15 mouse cellular contexts compared by ENCODE assay signal in genomic region chr10:99062546-99062945, GRCm38 (mm10). TPM values are rescaled to one million over a fixed set of nuclear protein-coding genes. Genes with fewer than 3 reads are reported as not detected.
DNase-seq lines count a peak whose midpoint lies in the region; ATAC-seq and TF ChIP-seq lines count a peak whose summit lies in the region.
"Had no signal": no experiment of that assay in that cellular context is flagged by ENCODE, and none has a peak within 500 bp of the region (broad histone marks: within the 10 kb centered on the region; RNA-seq: fewer than 3 reads in every experiment).

No protein-coding gene starts in this region.

- intact Hi-C loops in left cerebral cortex, postnatal 4 days (cut with DNase I) = no loop called here

- no peak for TF ChIP-seq CTCF in embryonic fibroblast, embryonic 13.5 days (IDR thresholded peaks at IDR 0.05; ENCODE audit: borderline replicate concordance, insufficient read depth, low read length)

- H3K4me2 ChIP-seq in midbrain, embryonic 11.5 days = no peak overlapping the region
- no peak overlapping the region for H3K4me2 ChIP-seq in midbrain, embryonic 15.5 days
- H3K4me2 ChIP-seq: embryonic facial prominence, embryonic 15.5 days; forebrain, embryonic 13.5 days had no signal

- H3K4me3 ChIP-seq in midbrain, embryonic 11.5 days (ENCODE audit: low read depth, low read length) = no peak overlapping the region
- H3K4me3 ChIP-seq in midbrain, embryonic 15.5 days = no peak overlapping the region
- H3K4me3 ChIP-seq in embryonic fibroblast, embryonic 13.5 days (ENCODE audit: insufficient read depth, low read length) = no peak overlapping the region
- H3K4me3 ChIP-seq: embryonic facial prominence, embryonic 15.5 days; forebrain, embryonic 13.5 days had no signal

- H3K36me3 ChIP-seq in midbrain, embryonic 11.5 days (ENCODE audit: control insufficient read depth, insufficient read depth, low read length) = no peaks in the 10 kb centered on the region
- no peaks in the 10 kb centered on the region for H3K36me3 ChIP-seq in midbrain, embryonic 15.5 days (replicated peaks)
- H3K36me3 ChIP-seq: embryonic facial prominence, embryonic 15.5 days; G1E had no signal

- TF ChIP-seq POLR2A in embryonic fibroblast, embryonic 13.5 days (IDR thresholded peaks at IDR 0.05; ENCODE audit: low read depth, low read length) = no peak

- no peaks in the 10 kb centered on the region for H3K27me3 ChIP-seq in midbrain, embryonic 11.5 days (ENCODE audit: control insufficient read depth, insufficient read depth, low read length)
- no peaks in the 10 kb centered on the region for H3K27me3 ChIP-seq in midbrain, embryonic 15.5 days (replicated peaks)
- H3K27me3 ChIP-seq: embryonic facial prominence, embryonic 15.5 days; forebrain, embryonic 13.5 days had no signal

- H3K9ac ChIP-seq in midbrain, embryonic 11.5 days (ENCODE audit: low read length) = no peak overlapping the region
- H3K9ac ChIP-seq in midbrain, embryonic 15.5 days = no peak overlapping the region
- H3K9ac ChIP-seq: embryonic facial prominence, embryonic 15.5 days; forebrain, embryonic 13.5 days had no signal

- peak; percentile 57 for DNase-seq in midbrain, embryonic 11.5 days (ENCODE audit: low spot score, missing footprints)
- DNase-seq in cerebellum, adult 11-12 months = peak; percentile 54
- DNase-seq in thymus, postnatal 10 days (ENCODE audit: low spot score in 2 of 2) = no peak
- DNase-seq in left cerebral cortex, postnatal 4 days = no peak
- DNase-seq: adrenal gland, postnatal 36 days; embryo, embryonic 11 days; lung, adult 18-20 months; right cerebral cortex, postnatal 25 days had no signal

- no peaks in the 10 kb centered on the region for H3K4me1 ChIP-seq in midbrain, embryonic 11.5 days (ENCODE audit: control insufficient read depth, insufficient read depth, low read length)
- no peaks in the 10 kb centered on the region for H3K4me1 ChIP-seq in midbrain, embryonic 15.5 days
- H3K4me1 ChIP-seq in embryonic fibroblast, embryonic 13.5 days (ENCODE audit: control insufficient read depth, insufficient read depth, low read length) = no peaks in the 10 kb centered on the region
- H3K4me1 ChIP-seq: embryonic facial prominence, embryonic 15.5 days; forebrain, embryonic 13.5 days had no signal

- no peak for ATAC-seq in midbrain, embryonic 11.5 days (ENCODE audit: low FRiP score)
- ATAC-seq in midbrain, embryonic 15.5 days (replicated peaks) = no peak
- ATAC-seq in inflammation-experienced regulatory T-cells, adult 6 months = no peak
- ATAC-seq: CD4-positive, CD25-positive, alpha-beta regulatory T cell, adult 4 months; forebrain, embryonic 13.5 days had no signal

- H3K9me3 ChIP-seq in midbrain, embryonic 11.5 days (ENCODE audit: control insufficient read depth, low read length) = no peaks in the 10 kb centered on the region
- no peaks in the 10 kb centered on the region for H3K9me3 ChIP-seq in midbrain, embryonic 15.5 days
- H3K9me3 ChIP-seq: embryonic facial prominence, embryonic 15.5 days; forebrain, embryonic 13.5 days; G1E had no signal

- H3K27ac ChIP-seq in midbrain, embryonic 11.5 days (ENCODE audit: low read depth, low read length) = no peak overlapping the region
- H3K27ac ChIP-seq in midbrain, embryonic 15.5 days = no peak overlapping the region
- H3K27ac ChIP-seq in embryonic fibroblast, embryonic 13.5 days (ENCODE audit: insufficient read depth, low read length) = peak overlapping the region; percentile 82
- H3K27ac ChIP-seq: embryonic facial prominence, embryonic 15.5 days; forebrain, embryonic 13.5 days had no signal

- WGBS in midbrain, embryonic 11.5 days = 81% methylated on average over 5 of the region's 5 CpGs
- 87% methylated on average over 5 of the region's 5 CpGs for WGBS in midbrain, embryonic 15.5 days

RNA-seq across cellular contexts. Expression of gene Poc1b, which starts 44.3 kb away (rescaled TPM):
- 37.2 and 38.6 TPM in 2 replicates for polyA plus RNA-seq in midbrain, embryonic 11.5 days (2014; fragmentation: Nextera tagmentation; extraction: Ambion mirVana)
- 10.9 and 12.1 TPM in 2 replicates for polyA plus RNA-seq in midbrain, embryonic 15.5 days (2015; fragmentation: Nextera tagmentation; extraction: Ambion mirVana)
- polyA plus RNA-seq in embryonic fibroblast, embryonic 13.5 days (2011; ENCODE audit: insufficient read length, low read depth, missing spikeins) = 12.5 and 21.9 TPM in 2 replicates
- 10 to 100 TPM; 13.3 to 14.8 TPM for total RNA-seq in left cerebral cortex, postnatal 4 days (2021)
- 10 to 100 TPM in 1 of 3 experiments, 1 to 10 TPM in 2; 6.8 to 10.9 (median 7.9) TPM for polyA plus RNA-seq in inflammation-experienced regulatory T-cells, adult 6 months (2017; shearing (Covaris generic))

RNA-seq across cellular contexts. Expression of gene Galnt4, which starts 45.4 kb away (rescaled TPM):
- 3.3 and 4.3 TPM in 2 replicates for polyA plus RNA-seq in midbrain, embryonic 11.5 days (2014; fragmentation: Nextera tagmentation; extraction: Ambion mirVana)
- 2.7 and 3.0 TPM in 2 replicates for polyA plus RNA-seq in midbrain, embryonic 15.5 days (2015; fragmentation: Nextera tagmentation; extraction: Ambion mirVana)
- 12.8 and 15.5 TPM in 2 replicates for polyA plus RNA-seq in embryonic fibroblast, embryonic 13.5 days (2011; ENCODE audit: insufficient read length, low read depth, missing spikeins)
- 1 to 10 TPM; 4.0 to 4.1 TPM for total RNA-seq in left cerebral cortex, postnatal 4 days (2021)
- 1 to 10 TPM; 2.6 to 3.4 (median 3.4) TPM for polyA plus RNA-seq in inflammation-experienced regulatory T-cells, adult 6 months (2017; shearing (Covaris generic))

Comparison
In these comparisons a context has a peak if more than half of its experiments do, and no peak if none do; other contexts are left out.
1. DNase-seq: peak in midbrain, embryonic 11.5 days (single experiment) and cerebellum, adult 11-12 months (single experiment); none in thymus, postnatal 10 days (0 of 2) and left cerebral cortex, postnatal 4 days (single experiment).